Mouse (Mus musculus) neural tube, embryonic 13.5 days (tissue): Measurements from ENCODE around the gene Fndc3c1. TPM values are rescaled to one million over a fixed set of nuclear protein-coding genes. Genes with fewer than 3 reads are reported as not detected.
A peak's percentile ranks its signal among the peaks of the same experiment; 100 is the strongest.
"Not testable (repeated sequence)": the region's sequence is repeated elsewhere in the genome, so short reads cannot be mapped to it uniquely, and the experiment has no call there.

ENCODE experiments used
- ATAC-seq: fragments of 200-750 bp; cut with Nextera tagmentation; 2 replicates; pipeline ENCODE4 v1.8.0; 2017; ENCODE audit warnings: low read depth, mild to moderate bottlenecking, moderate TSS enrichment, moderate library complexity
- H3K27ac ChIP-seq: fragments of 300-500 bp; sonication (generic); replicated peaks from 2 replicates; pipeline ENCODE4 v1.5.1; 2015; ENCODE audit warnings: moderate library complexity, mild to moderate bottlenecking, inconsistent platforms
- H3K27me3 ChIP-seq: fragments of 300-500 bp; sonication (generic); 2 replicates; pipeline ENCODE4 v1.6.1; 2015; ENCODE audit warnings: mild to moderate bottlenecking, inconsistent platforms
- H3K36me3 ChIP-seq: fragments of 300-500 bp; sonication (generic); 2 replicates; pipeline ENCODE4 v1.6.1; 2015; ENCODE audit warnings: mild to moderate bottlenecking, inconsistent platforms
- H3K4me1 ChIP-seq: fragments of 300-500 bp; sonication (generic); replicated peaks from 2 replicates; pipeline ENCODE4 v1.6.1; 2015; ENCODE audit warnings: inconsistent platforms
- H3K4me2 ChIP-seq: fragments of 300-500 bp; sonication (generic); 2 replicates; pipeline ENCODE4 v1.6.1; 2015; ENCODE audit warnings: inconsistent platforms, mild to moderate bottlenecking, moderate library complexity
- H3K4me3 ChIP-seq: fragments of 300-500 bp; sonication (generic); 2 replicates; pipeline ENCODE4 v1.5.1; 2015; ENCODE audit warnings: mild to moderate bottlenecking, inconsistent platforms
- H3K9ac ChIP-seq: fragments of 300-500 bp; sonication (generic); 2 replicates; pipeline ENCODE4 v1.6.1; 2015; ENCODE audit warnings: moderate library complexity, mild to moderate bottlenecking, inconsistent platforms
- H3K9me3 ChIP-seq: fragments of 300-500 bp; sonication (generic); 2 replicates; pipeline ENCODE4 v1.6.1; 2016; ENCODE audit warnings: inconsistent platforms
- WGBS: fragments of 180-500 bp; shearing (Covaris S2); methylation state at CpG from one replicate; pipeline ENCODE4 v1.1.7; 2015; 5-methylcytosine and 5-hydroxymethylcytosine counted together
- microRNA-seq: library from miRNA; unstranded; fragments of <30 nt; microRNA quantifications from one replicate; pipeline ENCODE4, GENCODE M21; 2016
- polyA plus RNA-seq: library from polyadenylated mRNA; unstranded; fragments of >200 nt; fragmentation: Nextera tagmentation; extraction: Ambion mirVana; gene quantifications from 2 replicates; pipeline ENCODE4 v1.2.1, GENCODE M21; 2015

Fndc3c1 gene
- 0.77 and 4.0 TPM in 2 replicates for polyA plus RNA-seq

DNA sequence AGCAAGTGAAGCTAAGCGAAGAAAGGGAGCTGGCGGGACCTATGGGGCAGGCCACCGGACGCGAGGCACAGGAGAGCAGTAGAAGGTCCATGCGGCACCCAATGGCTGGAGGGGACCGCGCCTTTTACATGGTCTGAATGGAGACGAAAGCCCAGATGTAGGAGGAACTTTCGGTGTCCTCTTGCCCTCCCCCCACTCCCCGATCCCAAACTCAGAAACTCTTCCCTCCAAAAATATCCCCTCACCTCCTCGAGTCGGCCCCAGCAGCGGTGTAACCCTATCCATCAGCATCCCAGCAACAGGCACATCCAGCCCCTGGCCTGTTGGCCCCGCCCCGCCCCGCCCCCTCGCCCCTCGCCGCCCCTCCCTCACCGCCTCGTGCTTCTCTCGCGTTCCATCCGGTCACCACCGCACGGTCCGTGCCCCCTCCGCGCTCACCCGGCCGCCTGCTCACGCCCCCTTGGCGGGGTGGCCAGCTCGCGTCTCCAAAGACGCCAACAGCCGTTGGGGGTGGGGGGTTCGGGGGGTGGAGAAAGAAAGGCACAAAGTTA, at the start of gene Fndc3c1:
Fndc3c1 (minus strand) TSS at position 301 of the 551 bp plus-strand sequence.
- WGBS: 22% methylated on average over 27 of the region's 39 CpGs

DNA sequence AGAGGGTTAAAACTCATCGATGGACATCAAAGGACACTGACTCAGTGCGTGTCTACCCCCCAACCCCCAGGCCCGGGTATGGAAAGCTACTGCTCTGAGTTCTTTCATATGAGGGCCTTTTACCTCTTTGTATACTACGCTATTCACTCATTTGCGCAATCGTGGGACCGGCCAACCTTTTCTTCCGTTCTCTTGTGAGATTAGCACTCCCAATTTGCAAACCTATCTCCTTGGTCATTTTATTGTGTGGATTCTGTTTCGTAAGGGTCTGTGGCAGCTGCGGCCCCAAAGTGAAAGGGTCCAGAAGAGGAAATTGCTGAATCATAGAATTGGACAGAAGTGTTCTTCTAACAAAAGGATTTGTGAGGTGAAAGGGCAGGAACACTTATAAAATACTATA, 1.2 kb upstream of the Fndc3c1 start:
- Histone ChIP-seq H3K27me3 (peaks cover 25% of the 10 kb centered on the region), H3K36me3 (no peaks in the 10 kb centered on the region), H3K4me2 (no peak overlapping the region), H3K4me3 (no peak overlapping the region), H3K9ac (no peak overlapping the region), H3K9me3 (no peaks in the 10 kb centered on the region), H3K4me1 (no peaks in the 10 kb centered on the region), H3K27ac (no peak overlapping the region)
- ATAC-seq: no peak
- 29% methylated on average over 10 of the region's 10 CpGs for WGBS

More for the DNA sequence above, at the start of gene Fndc3c1:
- no peaks in the 10 kb centered on the region for H3K36me3 ChIP-seq
- peak; percentile 93 for ATAC-seq
- peak within 1 kb of the TSS; percentile 67 for H3K4me2 ChIP-seq
- H3K9me3 ChIP-seq: no peaks in the 10 kb centered on the region
- H3K4me3 ChIP-seq: peak within 1 kb of the TSS; percentile 41
- H3K27me3 ChIP-seq: peaks cover 25% of the 10 kb centered on the region
- no peak within 1 kb of the TSS for H3K9ac ChIP-seq
- H3K27ac ChIP-seq: no peak within 1 kb of the TSS
- no peaks in the 10 kb centered on the region for H3K4me1 ChIP-seq

DNA sequence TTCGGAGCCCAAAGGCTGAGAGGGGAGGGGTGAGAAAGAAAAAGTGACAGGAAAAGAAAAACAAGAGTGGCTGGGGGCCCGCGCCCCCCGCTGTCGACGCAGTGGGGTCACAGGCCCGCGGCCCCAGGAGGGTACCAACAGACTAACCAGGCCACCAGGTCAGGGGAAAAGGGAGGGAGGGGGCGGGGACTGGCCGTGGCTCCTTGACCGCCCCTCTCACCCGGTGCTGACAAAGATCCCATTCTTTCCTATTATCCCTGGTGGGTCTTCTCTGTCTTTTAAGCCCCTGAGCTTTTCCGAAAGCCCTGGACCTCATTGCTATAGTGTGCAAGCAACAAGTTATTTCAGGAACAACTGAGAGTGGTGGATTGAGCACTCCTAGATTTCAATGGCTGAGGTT, 470 bp upstream of the Fndc3c1 start:
- no peaks in the 10 kb centered on the region for H3K9me3 ChIP-seq
- 9% methylated on average over 12 of the region's 13 CpGs for WGBS
- peak overlapping the region; percentile 41 for H3K4me3 ChIP-seq
- H3K4me1 ChIP-seq: no peaks in the 10 kb centered on the region
- H3K27ac ChIP-seq: no peak overlapping the region
- no peaks in the 10 kb centered on the region for H3K36me3 ChIP-seq
- H3K4me2 ChIP-seq: peak overlapping the region; percentile 67
- H3K9ac ChIP-seq: no peak overlapping the region
- 0 out of 2 replicates have a peak, but pooled peaks have one; percentile 19 for ATAC-seq
- peaks cover 25% of the 10 kb centered on the region for H3K27me3 ChIP-seq

DNA sequence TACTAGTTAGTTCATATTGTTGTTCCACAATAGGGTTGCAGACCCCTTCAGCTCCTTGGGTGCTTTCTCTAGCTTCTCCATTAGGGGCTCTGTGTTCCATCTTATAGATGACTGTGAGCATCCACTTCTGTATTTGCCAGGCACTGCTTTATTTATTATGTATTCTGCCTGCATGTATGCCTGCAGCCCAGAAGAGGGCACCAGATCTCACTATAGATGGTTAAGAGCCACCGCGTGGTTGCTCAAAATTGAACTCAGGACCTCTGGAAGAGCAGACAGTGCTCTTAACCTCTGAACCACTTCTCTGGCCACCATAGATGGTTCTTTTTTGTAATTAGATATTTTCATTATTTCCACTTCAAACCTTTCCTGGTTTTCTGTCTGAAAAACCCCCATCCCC, 5.3 kb downstream of the Fndc3c1 start:
- not testable (repeated sequence) for H3K4me3 ChIP-seq, H3K4me2 ChIP-seq, ATAC-seq, H3K4me1 ChIP-seq, H3K9ac ChIP-seq, H3K9me3 ChIP-seq, H3K27ac ChIP-seq, H3K27me3 ChIP-seq, H3K36me3 ChIP-seq
- 31% methylated on average over 2 of the region's 2 CpGs for WGBS

DNA sequence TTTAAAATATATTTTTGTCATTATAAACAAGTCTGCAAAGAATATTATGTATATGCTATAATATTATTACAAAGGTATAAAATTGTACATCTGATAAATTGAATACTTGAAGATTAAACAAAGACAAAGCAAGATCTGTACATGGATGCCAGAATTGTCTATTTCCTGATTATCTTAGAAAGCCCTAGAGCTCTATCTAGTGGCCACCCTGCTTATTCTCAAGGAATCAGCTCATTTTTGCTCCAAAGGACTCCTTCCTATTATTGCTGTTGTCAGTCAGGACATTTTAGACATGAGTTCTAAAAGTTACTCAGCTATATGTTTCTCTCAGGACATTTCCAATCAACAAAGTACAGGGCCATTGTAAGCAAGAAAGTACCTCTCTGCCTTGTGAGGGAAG, 99.9 kb downstream of the Fndc3c1 start:
- Histone ChIP-seq H3K27me3 (no peaks in the 10 kb centered on the region), H3K9ac (no peak overlapping the region), H3K27ac (no peak overlapping the region), H3K9me3 (no peaks in the 10 kb centered on the region), H3K4me3 (no peak overlapping the region), H3K4me1 (no peaks in the 10 kb centered on the region), H3K36me3 (no peaks in the 10 kb centered on the region), H3K4me2 (no peak overlapping the region)
- no peak for ATAC-seq

DNA sequence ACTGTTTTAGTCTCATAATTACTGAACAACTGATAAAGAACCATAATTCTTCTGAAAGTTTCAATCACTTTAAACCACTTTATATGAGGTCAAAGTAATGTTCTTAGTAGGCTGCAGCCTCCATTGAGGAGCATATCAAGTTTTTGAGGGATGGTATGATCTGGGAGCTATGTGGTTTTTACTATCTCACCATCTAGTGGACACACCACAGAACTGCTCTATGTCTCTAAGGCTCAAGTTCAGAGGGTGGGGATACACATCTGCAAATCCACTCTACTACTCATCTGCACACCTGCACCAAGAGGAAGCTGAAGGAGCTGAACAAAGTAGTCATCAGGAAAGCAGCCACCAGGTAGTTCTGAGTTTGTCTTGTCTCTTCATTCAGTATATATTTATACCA, 104.6 kb downstream of the Fndc3c1 start:
- no peak for ATAC-seq
- Histone ChIP-seq H3K9me3 (no peaks in the 10 kb centered on the region), H3K27me3 (no peaks in the 10 kb centered on the region), H3K36me3 (no peaks in the 10 kb centered on the region), H3K9ac (no peak overlapping the region), H3K27ac (no peak overlapping the region), H3K4me1 (no peaks in the 10 kb centered on the region), H3K4me2 (no peak overlapping the region), H3K4me3 (no peak overlapping the region)

Small RNAs within 50 kb of the gene (microRNA-seq; reads per million reads assigned to microRNA genes)
- gene Gm27428: not detected

Other genes with a start within 250 kb of the Fndc3c1 start
- gene Fnd3c2, start 230.0 kb downstream of the Fndc3c1 start, polyA plus RNA-seq: not detected in 2 replicates
- gene Gm5127, start 97.8 kb upstream of the Fndc3c1 start, polyA plus RNA-seq: 0.32 and 0.37 TPM in 2 replicates
- 0.61 and 0.82 TPM in 2 replicates for gene Cysltr1, start 118.3 kb upstream of the Fndc3c1 start, polyA plus RNA-seq